Mouse (Mus musculus): ENCODE data around the gene Lrsam1. TPM values are rescaled to one million over a fixed set of nuclear protein-coding genes. Genes with fewer than 3 reads are reported as not detected.
A peak's percentile ranks its signal among the peaks of the same experiment; 100 is the strongest.

Gene Lrsam1
- total and polyA plus RNA-seq, 3 experiments: 5.0 to 9.5 (median 5.4) TPM

GRCm38 (mm10) chr2:32921801-32922380, 39.5 kb downstream of the Lrsam1 start:
- TF ChIP-seq TBP (conservative IDR thresholded peaks at IDR 0.05; ENCODE audit: low read depth, low read length) (no peak), ZNF384 (IDR thresholded peaks at IDR 0.05; ENCODE audit: low read depth, low read length) (no peak), EP300 (IDR thresholded peaks at IDR 0.05; ENCODE audit: low read length) (no peak), CHD1 (IDR thresholded peaks at IDR 0.05; ENCODE audit: low read depth, low read length) (no peak), CTCF (conservative IDR thresholded peaks at IDR 0.05 in 1 of 2, IDR thresholded peaks at IDR 0.05 in 1 of 2; ENCODE audit: low read depth in 2 of 2, low read length in 2 of 2) (no peak), TCF12 (IDR thresholded peaks at IDR 0.05; ENCODE audit: low read depth, low read length) (no peak), CHD2 (IDR thresholded peaks at IDR 0.05; ENCODE audit: low read length) (no peak)
- dilution Hi-C loops (cut with MboI; ENCODE audit: extremely low pct_ligation_motif_present, extremely low pct_unique_long_range_greater_than_20kb, low sequenced_read_pairs): no loop called here
- Histone ChIP-seq H3K9me3 (replicated peaks; ENCODE audit: low read length) (no peaks in the 10 kb centered on the region), H3K27ac (ENCODE audit: insufficient read depth, low read depth) (no peak overlapping the region), H3K9ac (ENCODE audit: insufficient read depth, low read depth) (no peak overlapping the region), H3K36me3 (replicated peaks in 1 of 2; ENCODE audit: control insufficient read depth in 1 of 2, insufficient read depth in 1 of 2, low read length in 1 of 2) (peaks cover 4 to 7% of the 10 kb centered on the region in 2 experiments), H3K4me1 (ENCODE audit: control insufficient read depth in 1 of 2, insufficient read depth in 2 of 2) (peaks cover 3 to 16% of the 10 kb centered on the region in 2 experiments; a peak in 2 of 4 replicates), H3K27me3 (replicated peaks) (peaks cover 7% of the 10 kb centered on the region), H3K4me2 (ENCODE audit: insufficient read depth, low read depth, poor library complexity, severe bottlenecking) (no peak overlapping the region), H3K4me3 (replicated peaks in 1 of 3; ENCODE audit: low read depth in 2 of 3, low read length in 2 of 3, poor library complexity in 1 of 3) (no peak overlapping the region), H3K79me2 (replicated peaks; ENCODE audit: control insufficient read depth, extremely low read depth, insufficient read depth, poor library complexity, severe bottlenecking) (no peaks in the 10 kb centered on the region)
- DNase-seq (ENCODE audit: extremely low read depth): no peak
- in situ Hi-C loops (cut with MboI; ENCODE audit: low pct_ligation_motif_present, low pct_unique_long_range_greater_than_20kb, low sequenced_read_pairs): no loop called here

- dilution Hi-C loops (cut with MboI; ENCODE audit: extremely low pct_ligation_motif_present, extremely low pct_unique_long_range_greater_than_20kb, low sequenced_read_pairs) (no loop called here), in situ Hi-C loops (cut with MboI; ENCODE audit: low pct_ligation_motif_present, low pct_unique_long_range_greater_than_20kb, low sequenced_read_pairs) (no loop called here)
- Histone ChIP-seq H3K27me3 (replicated peaks) (peaks cover 7% of the 10 kb centered on the region), H3K4me2 (ENCODE audit: insufficient read depth, low read depth, poor library complexity, severe bottlenecking) (no peak overlapping the region), H3K9me3 (replicated peaks; ENCODE audit: low read length) (no peaks in the 10 kb centered on the region), H3K4me1 (ENCODE audit: control insufficient read depth in 1 of 2, insufficient read depth in 2 of 2) (peaks cover 3 to 16% of the 10 kb centered on the region in 2 experiments; a peak in 2 of 4 replicates), H3K27ac (ENCODE audit: insufficient read depth, low read depth) (no peak overlapping the region), H3K79me2 (replicated peaks; ENCODE audit: control insufficient read depth, extremely low read depth, insufficient read depth, poor library complexity, severe bottlenecking) (no peaks in the 10 kb centered on the region), H3K9ac (ENCODE audit: insufficient read depth, low read depth) (no peak overlapping the region), H3K4me3 (replicated peaks in 1 of 3; ENCODE audit: low read depth in 2 of 3, low read length in 2 of 3, poor library complexity in 1 of 3) (no peak overlapping the region), H3K36me3 (replicated peaks in 1 of 2; ENCODE audit: control insufficient read depth in 1 of 2, insufficient read depth in 1 of 2, low read length in 1 of 2) (peaks cover 0 to 5% of the 10 kb centered on the region in 2 experiments)
- TF ChIP-seq ZC3H11A (IDR thresholded peaks at IDR 0.05; ENCODE audit: low read depth, low read length) (no peak), MAFK (IDR thresholded peaks at IDR 0.05; ENCODE audit: insufficient replicate concordance, low read length) (peak; percentile 68; the same call in 1 of the 2 replicates)
- no peak for DNase-seq (ENCODE audit: extremely low read depth)
Measured at GRCm38 (mm10) chr2:32921235-32921634, 40.2 kb downstream of the Lrsam1 start.

- H3K9ac ChIP-seq (ENCODE audit: insufficient read depth, low read depth): no peak overlapping the region
- TF ChIP-seq ZMIZ1 (IDR thresholded peaks at IDR 0.05; ENCODE audit: low read depth, low read length) (no peak), USF1 (IDR thresholded peaks at IDR 0.05; ENCODE audit: low read depth, low read length) (no peak), POLR2AphosphoS2 (IDR thresholded peaks at IDR 0.05; ENCODE audit: low read depth, low read length) (no peak), USF2 (conservative IDR thresholded peaks at IDR 0.05; ENCODE audit: low read depth, low read length) (no peak), ELF1 (IDR thresholded peaks at IDR 0.05; ENCODE audit: low read depth, low read length) (no peak), SMC3 (IDR thresholded peaks at IDR 0.05; ENCODE audit: low read depth, low read length) (no peak), MYC (IDR thresholded peaks at IDR 0.05; ENCODE audit: low read depth, low read length) (no peak), EP300 (IDR thresholded peaks at IDR 0.05; ENCODE audit: low read length) (no peak), MAX (IDR thresholded peaks at IDR 0.05; ENCODE audit: low read length) (no peak), TCF12 (IDR thresholded peaks at IDR 0.05; ENCODE audit: low read depth, low read length) (no peak), CTCF (conservative IDR thresholded peaks at IDR 0.05 in 1 of 2, IDR thresholded peaks at IDR 0.05 in 1 of 2; ENCODE audit: low read depth in 2 of 2, low read length in 2 of 2) (no peak), SIN3A (IDR thresholded peaks at IDR 0.05; ENCODE audit: low read length) (no peak), NRF1 (IDR thresholded peaks at IDR 0.05; ENCODE audit: low read depth, low read length) (no peak), E2F4 (IDR thresholded peaks at IDR 0.05; ENCODE audit: insufficient replicate concordance, low read depth, low read length) (no peak), ZC3H11A (IDR thresholded peaks at IDR 0.05; ENCODE audit: low read depth, low read length) (no peak), MEF2A (IDR thresholded peaks at IDR 0.05; ENCODE audit: borderline replicate concordance, low read depth, low read length) (no peak), MXI1 (IDR thresholded peaks at IDR 0.05; ENCODE audit: low read depth, low read length) (no peak), NELFE (IDR thresholded peaks at IDR 0.05; ENCODE audit: low read depth, low read length) (no peak)
- in situ Hi-C loops (cut with MboI; ENCODE audit: low pct_ligation_motif_present, low pct_unique_long_range_greater_than_20kb, low sequenced_read_pairs): no loop called here
- H3K27me3 ChIP-seq (replicated peaks): peaks cover 7% of the 10 kb centered on the region
- dilution Hi-C loops (cut with MboI; ENCODE audit: extremely low pct_ligation_motif_present, extremely low pct_unique_long_range_greater_than_20kb, low sequenced_read_pairs): no loop called here
- no peak for DNase-seq (ENCODE audit: extremely low read depth)
- H3K79me2 ChIP-seq (replicated peaks; ENCODE audit: control insufficient read depth, extremely low read depth, insufficient read depth, poor library complexity, severe bottlenecking): no peaks in the 10 kb centered on the region
- peaks cover 3 to 10% of the 10 kb centered on the region in 2 experiments; a peak in 2 of 4 replicates for H3K4me1 ChIP-seq (ENCODE audit: control insufficient read depth in 1 of 2, insufficient read depth in 2 of 2)
- H3K4me3 ChIP-seq (replicated peaks in 1 of 3; ENCODE audit: low read depth in 2 of 3, low read length in 2 of 3, poor library complexity in 1 of 3): no peak overlapping the region
- H3K9me3 ChIP-seq (replicated peaks; ENCODE audit: low read length): no peaks in the 10 kb centered on the region
- no peak overlapping the region for H3K27ac ChIP-seq (ENCODE audit: insufficient read depth, low read depth)
- H3K36me3 ChIP-seq (replicated peaks in 1 of 2; ENCODE audit: control insufficient read depth in 1 of 2, insufficient read depth in 1 of 2, low read length in 1 of 2): no peaks in the 10 kb centered on the region
- H3K4me2 ChIP-seq (ENCODE audit: insufficient read depth, low read depth, poor library complexity, severe bottlenecking): no peak overlapping the region
Measured at GRCm38 (mm10) chr2:32918391-32918790, 43.0 kb downstream of the Lrsam1 start.
